Mouse (Mus musculus): Measurements from ENCODE around the gene Gm3543.
"Not testable (repeated sequence)": the region's sequence is repeated elsewhere in the genome, so short reads cannot be mapped to it uniquely, and the experiment has no call there.

The Gm3543 gene

DNA sequence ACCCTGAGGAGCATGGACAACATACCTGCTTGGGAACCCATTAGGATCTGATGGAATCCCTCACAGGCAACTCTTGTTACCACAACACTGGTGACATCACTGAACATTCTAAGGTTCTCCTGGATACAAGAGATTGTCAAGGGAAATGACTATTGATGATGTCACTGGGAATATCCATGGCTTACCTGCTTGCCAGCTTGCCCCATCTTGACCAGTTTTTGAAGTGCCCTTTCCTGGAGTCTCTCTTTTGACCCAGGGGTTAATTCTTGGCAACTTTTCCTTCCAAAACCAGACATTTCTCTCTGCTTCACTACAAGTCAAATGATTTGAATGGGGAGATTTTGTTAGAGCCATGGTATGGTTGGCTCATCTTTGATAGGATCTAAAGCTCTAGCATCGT, at the start of gene Gm3543:
Gene Gm3543 (minus strand): TSS at position 101 of the 400 bp plus-strand sequence.
- DNase-seq (ENCODE audit: extremely low spot score): not testable (repeated sequence)

DNA sequence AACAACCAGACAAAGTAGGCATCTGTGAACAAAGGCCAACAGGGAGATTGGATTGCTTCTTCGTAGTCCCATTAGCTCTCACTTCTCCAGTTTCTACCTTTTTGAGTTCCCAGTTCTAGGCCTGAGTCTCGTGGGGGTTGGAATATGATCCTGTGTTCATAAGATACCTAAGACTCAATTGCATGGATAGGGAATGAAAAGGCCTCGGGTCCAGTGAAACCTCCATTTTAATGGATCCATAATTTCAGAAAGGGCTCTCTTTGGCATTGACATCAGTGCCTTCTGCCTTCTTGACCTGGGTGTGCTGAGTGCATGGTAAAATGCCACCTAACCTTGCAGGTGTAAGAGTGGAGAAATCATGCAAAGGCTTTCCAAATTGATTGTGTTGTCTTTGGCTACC, 14.5 kb downstream of the Gm3543 start:
- DNase-seq (ENCODE audit: extremely low spot score): not testable (repeated sequence)

DNA sequence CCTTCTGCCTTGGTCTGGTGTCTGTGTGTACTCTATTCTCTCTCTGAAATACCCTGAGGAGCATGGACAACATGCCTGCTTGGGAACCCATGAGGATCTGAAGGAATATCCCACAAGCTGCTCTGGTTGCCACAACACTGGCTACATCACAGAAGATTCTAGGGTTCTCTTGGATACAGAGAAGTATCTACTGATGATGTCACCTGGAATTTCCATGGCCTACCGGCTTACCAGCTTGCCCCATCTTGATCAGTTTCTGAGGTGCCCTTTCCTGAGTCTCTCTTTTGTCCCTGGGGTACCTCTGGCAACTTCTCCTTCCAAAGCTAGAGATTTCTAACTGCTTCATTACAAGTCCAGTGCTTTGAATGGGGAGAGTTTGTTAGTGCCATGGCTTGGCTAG, 15.3 kb downstream of the Gm3543 start, which contains the start of gene Gm6401:
Gene Gm6401 (minus strand): TSS at position 101 of the 400 bp plus-strand sequence.
- DNase-seq (ENCODE audit: extremely low spot score): not testable (repeated sequence)

DNA sequence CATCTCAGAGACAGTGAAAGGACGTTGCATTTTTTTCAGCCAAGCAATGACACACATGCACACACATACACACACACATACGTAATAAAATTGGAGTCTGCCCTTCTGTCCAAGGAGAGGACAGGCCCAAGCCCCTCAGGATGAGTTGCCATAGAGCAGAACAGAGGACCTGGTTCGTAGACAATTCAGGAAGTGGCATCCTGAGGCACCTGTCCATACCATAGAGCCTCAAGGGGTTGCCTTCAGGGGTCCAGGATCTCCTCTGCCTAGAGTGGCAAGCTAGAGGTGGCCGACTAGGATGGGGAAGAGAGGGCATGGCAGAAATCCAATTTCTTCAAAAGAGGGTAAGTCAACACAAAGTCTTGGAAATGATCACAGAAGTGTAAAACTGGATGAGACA, 19.0 kb downstream of the Gm3543 start:
- not testable (repeated sequence) for DNase-seq (ENCODE audit: extremely low spot score)

DNA sequence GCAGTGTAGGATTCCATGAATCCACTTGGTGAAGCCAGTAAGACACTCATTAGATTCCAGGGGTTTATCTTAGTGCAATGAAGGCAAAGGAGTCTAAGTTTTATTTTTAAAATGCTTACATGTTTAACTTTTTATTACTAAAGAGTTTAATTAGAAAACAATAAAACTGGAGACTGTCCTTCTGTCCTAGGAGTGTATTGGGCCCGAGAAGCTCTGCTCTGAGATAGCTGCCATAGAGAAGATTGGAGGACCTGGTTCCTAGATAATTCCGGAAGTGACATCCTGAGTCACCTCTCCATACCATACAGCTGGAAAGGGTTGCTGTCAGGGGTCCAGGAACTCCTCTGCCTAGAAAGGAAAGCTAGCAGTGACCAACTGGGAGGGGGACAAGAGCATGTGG, 39.4 kb downstream of the Gm3543 start, which contains the start of gene 1700024B05Rik:
Gene 1700024B05Rik (plus strand): TSS at position 301 of the 400 bp plus-strand sequence.
- DNase-seq (ENCODE audit: extremely low spot score): not testable (repeated sequence)
